Mouse (Mus musculus): ENCODE data around the gene Chrnb4.

Chrnb4 gene

GRCm38 (mm10) chr9:55038948-55039347 lies 9.6 kb downstream of the Chrnb4 start:
- CTCF ChIA-PET = no interaction called here
- POLR2A ChIA-PET = interaction anchor here in 1 of 4 experiments (0.8 to 0.9 kb wide), 2 partner anchors 18 to 75 kb away, joined by 3 read pairs; no protein-coding TSS in a partner anchor

- ChIA-PET POLR2A (interaction anchor here in 3 of 4 experiments (0.6 to 4.2 kb wide), 4 partner anchors 12 to 295 kb away, joined by 3 to 13 read pairs (median 4); partner anchors contain the start of gene Chrnb4 (in 2 of the 3)), CTCF (interaction anchor here in 2 of 4 experiments (0.6 to 1.3 kb wide), 2 partner anchors 16 to 32 kb away, joined by 3 to 5 read pairs; no protein-coding TSS in a partner anchor)
Measured at GRCm38 (mm10) chr9:55031435-55032167, 17.0 kb downstream of the Chrnb4 start.

- POLR2A ChIA-PET = interaction anchor here in 3 of 4 experiments (0.5 to 1.5 kb wide), 9 partner anchors 10 to 235 kb away, joined by 3 to 7 read pairs (median 4); partner anchors contain the start of gene Ube2q2 (in 1 of the 3)
Measured at GRCm38 (mm10) chr9:55026275-55026663, 22.3 kb downstream of the Chrnb4 start, which contains the start of gene Chrna3. Chrna3 (minus strand) TSS chr9:55026562.

GRCm38 (mm10) chr9:55025534-55026274 lies 22.9 kb downstream of the Chrnb4 start:
- POLR2A ChIA-PET = interaction anchor here in 3 of 4 experiments (0.5 to 1.7 kb wide), 9 partner anchors 21 to 237 kb away, joined by 3 to 7 read pairs (median 4); partner anchors contain the start of gene Ube2q2 (in 1 of the 3)
- CTCF ChIA-PET = interaction anchor here (0.5 to 3.1 kb wide), 10 partner anchors 10 to 367 kb away, joined by 3 to 13 read pairs (median 6); no protein-coding TSS in a partner anchor

More at GRCm38 (mm10) chr9:55026275-55026663, 22.3 kb downstream of the Chrnb4 start, which contains the start of gene Chrna3:
- CTCF ChIA-PET = interaction anchor here (0.5 to 3.1 kb wide), 9 partner anchors 10 to 366 kb away, joined by 3 to 13 read pairs (median 6); no protein-coding TSS in a partner anchor

GRCm38 (mm10) chr9:55023902-55024583 lies 24.5 kb downstream of the Chrnb4 start:
- POLR2A ChIA-PET = interaction anchor here in 1 of 4 experiments (1.3 to 1.7 kb wide), 2 partner anchors 25 to 55 kb away, joined by 4 to 5 read pairs; partner anchors contain the start of gene Chrnb4
- CTCF ChIA-PET = interaction anchor here (0.7 to 3.8 kb wide), 19 partner anchors 10 to 289 kb away, joined by 3 to 26 read pairs (median 4); partner anchors contain the start of gene Chrnb4 (in 2 of the 4)

- CTCF ChIA-PET = interaction anchor here (0.7 to 3.8 kb wide), 17 partner anchors 10 to 289 kb away, joined by 3 to 26 read pairs (median 4); no protein-coding TSS in a partner anchor
- POLR2A ChIA-PET = no interaction called here
Measured at GRCm38 (mm10) chr9:55023326-55023725, 25.3 kb downstream of the Chrnb4 start.

GRCm38 (mm10) chr9:55016926-55017325 lies 31.7 kb downstream of the Chrnb4 start:
- ChIA-PET CTCF (interaction anchor here in 2 of 4 experiments (0.6 kb wide), 2 partner anchors 94 kb away, joined by 3 to 4 read pairs; no protein-coding TSS in a partner anchor), POLR2A (interaction anchor here in 1 of 4 experiments (0.6 to 1.0 kb wide), 4 partner anchors 58 to 431 kb away, joined by 3 read pairs; no protein-coding TSS in a partner anchor)

GRCm38 (mm10) chr9:55010588-55011350 lies 37.8 kb downstream of the Chrnb4 start:
- POLR2A ChIA-PET = no interaction called here
- CTCF ChIA-PET = interaction anchor here in 2 of 4 experiments (1.1 to 1.9 kb wide), 4 partner anchors 12 to 100 kb away, joined by 3 to 4 read pairs (median 4); no protein-coding TSS in a partner anchor

- CTCF ChIA-PET = interaction anchor here in 3 of 4 experiments (0.5 to 1.3 kb wide), 3 partner anchors 15 to 166 kb away, joined by 3 to 19 read pairs (median 3); no protein-coding TSS in a partner anchor
Measured at GRCm38 (mm10) chr9:55009692-55010091, 38.9 kb downstream of the Chrnb4 start.

GRCm38 (mm10) chr9:55003609-55004008 lies 45.0 kb downstream of the Chrnb4 start:
- CTCF ChIA-PET = no interaction called here
- POLR2A ChIA-PET = no interaction called here

More at GRCm38 (mm10) chr9:55009692-55010091, 38.9 kb downstream of the Chrnb4 start:
- POLR2A ChIA-PET = no interaction called here

GRCm38 (mm10) chr9:54995645-54996044 lies 52.9 kb downstream of the Chrnb4 start:
- POLR2A ChIA-PET = no interaction called here

GRCm38 (mm10) chr9:54994381-54994780 lies 54.2 kb downstream of the Chrnb4 start:
- CTCF ChIA-PET = no interaction called here
- POLR2A ChIA-PET = interaction anchor here in 2 of 4 experiments (0.6 to 1.0 kb wide), 2 partner anchors 12 to 44 kb away, joined by 3 read pairs; partner anchors contain the start of genes AY074887 (in 1 of the 2) and Psma4 (in 1 of the 2)

More at GRCm38 (mm10) chr9:54995645-54996044, 52.9 kb downstream of the Chrnb4 start:
- CTCF ChIA-PET = interaction anchor here in 3 of 4 experiments (0.6 to 1.4 kb wide), 3 partner anchors 115 to 1851 kb away, joined by 3 read pairs; no protein-coding TSS in a partner anchor

GRCm38 (mm10) chr9:54990362-54990761 lies 58.2 kb downstream of the Chrnb4 start:
- ChIA-PET CTCF (no interaction called here), POLR2A (interaction anchor here in 1 of 4 experiments (1.3 kb wide), 1 partner anchor 9 kb away, joined by 3 read pairs; the partner anchor contains the start of gene Chrna5)

GRCm38 (mm10) chr9:54982401-54982800 lies 66.2 kb downstream of the Chrnb4 start:
- ChIA-PET POLR2A (interaction anchor here in 3 of 4 experiments (0.5 to 1.7 kb wide), 5 partner anchors 8 to 1315 kb away, joined by 3 to 5 read pairs (median 3); partner anchors contain the start of genes AY074887 (in 1 of the 3) and Psma4 (in 1 of the 3)), CTCF (no interaction called here)

- CTCF ChIA-PET = interaction anchor here in 3 of 4 experiments (0.5 to 1.5 kb wide), 8 partner anchors 31 to 247 kb away, joined by 3 to 7 read pairs (median 4); partner anchors contain the start of genes AY074887 (in 1 of the 3) and Psma4 (in 1 of the 3)
- POLR2A ChIA-PET = interaction anchor here in 3 of 4 experiments (0.6 to 1.7 kb wide), 19 partner anchors 9 to 1093 kb away, joined by 3 to 6 read pairs (median 3); partner anchors contain the start of genes AY074887 (in 2 of the 3), Psma4 (in 2 of the 3), Chrnb4 (in 1 of the 3) and Hykk (in 1 of the 3)
Measured at GRCm38 (mm10) chr9:54981291-54982191, 67.0 kb downstream of the Chrnb4 start.
